Mouse (Mus musculus) T-helper 2 cell (primary cell): ENCODE measurements at regions not wholly inside any gene's neighbourhood (a gene's known extent, or its start where the extent isn't known, plus 50 kb on each side); places are given as distances from the start of the nearest gene placed in this dataset.

ENCODE experiments used
- in situ Hi-C: fragments of 300-600 bp; cut with MboI, MseI; formaldehyde crosslinking; loops from one replicate; pipeline ENCODE4 v1.15.1; 2025; ENCODE audit warnings: high pct_unique_total_duplicates

GRCm38 (mm10) chr7:133469106-133469505, 132.9 kb downstream of the Tex36 start:
- in situ Hi-C loops: no loop called here

- in situ Hi-C loops: no loop called here
Observed at GRCm38 (mm10) chr7:133468346-133468745, 133.6 kb downstream of the Tex36 start.

GRCm38 (mm10) chr7:133467579-133467978, 134.4 kb downstream of the Tex36 start:
- in situ Hi-C loops: no loop called here

GRCm38 (mm10) chr7:133459306-133459705, 142.7 kb downstream of the Tex36 start:
- in situ Hi-C loops: no loop called here

- in situ Hi-C loops: no loop called here
Observed at GRCm38 (mm10) chr7:133457436-133458324, 144.3 kb downstream of the Tex36 start.

- in situ Hi-C loops: no loop called here
Observed at GRCm38 (mm10) chr7:133450246-133450645, 151.7 kb downstream of the Tex36 start.

- in situ Hi-C loops: no loop called here
Observed at GRCm38 (mm10) chr7:133447079-133447478, 154.9 kb downstream of the Tex36 start.

- in situ Hi-C loops: no loop called here
Observed at GRCm38 (mm10) chr7:133441661-133442060, 160.3 kb downstream of the Tex36 start.

- in situ Hi-C loops: no loop called here
Observed at GRCm38 (mm10) chr7:133441169-133441568, 160.8 kb downstream of the Tex36 start.

- in situ Hi-C loops: no loop called here
Observed at GRCm38 (mm10) chr7:133440711-133441110, 161.2 kb downstream of the Tex36 start.

- in situ Hi-C loops: no loop called here
Observed at GRCm38 (mm10) chr7:133440086-133440485, 161.9 kb downstream of the Tex36 start.

GRCm38 (mm10) chr7:133438631-133439030, 163.3 kb downstream of the Tex36 start:
- in situ Hi-C loops: no loop called here

GRCm38 (mm10) chr7:133437866-133438265, 164.1 kb downstream of the Tex36 start:
- in situ Hi-C loops: no loop called here

- in situ Hi-C loops: no loop called here
Observed at GRCm38 (mm10) chr7:133435596-133436357, 166.2 kb downstream of the Tex36 start.

- in situ Hi-C loops: no loop called here
Observed at GRCm38 (mm10) chr7:133434027-133434820, 167.7 kb downstream of the Tex36 start.

- in situ Hi-C loops: no loop called here
Observed at GRCm38 (mm10) chr7:133432343-133432742, 169.6 kb downstream of the Tex36 start.

- in situ Hi-C loops: no loop called here
Observed at GRCm38 (mm10) chr7:133402072-133402471, 199.9 kb downstream of the Tex36 start.

GRCm38 (mm10) chr7:133400691-133401090, 201.3 kb downstream of the Tex36 start:
- in situ Hi-C loops: no loop called here

GRCm38 (mm10) chr7:133388716-133389115, 213.2 kb downstream of the Tex36 start:
- in situ Hi-C loops: no loop called here

- in situ Hi-C loops: no loop called here
Observed at GRCm38 (mm10) chr7:133382032-133382712, 219.8 kb downstream of the Tex36 start.

GRCm38 (mm10) chr7:133379373-133379772, 222.6 kb downstream of the Tex36 start:
- in situ Hi-C loops: no loop called here
